Mouse (Mus musculus) heart, postnatal 0 days (tissue): ENCODE measurements around the gene Ppp2ca.

Experiments used
- CTCF ChIP-seq: IDR thresholded peaks from 2 replicates; pipeline ENCODE4 v1.5.1; 2016; ENCODE audit warnings: antibody characterized with exemption, control low read depth, low read depth
- EP300 ChIP-seq: IDR thresholded peaks from 2 replicates; pipeline ENCODE4 v1.6.1; 2016; ENCODE audit warnings: antibody characterized with exemption, low read depth

DNA sequence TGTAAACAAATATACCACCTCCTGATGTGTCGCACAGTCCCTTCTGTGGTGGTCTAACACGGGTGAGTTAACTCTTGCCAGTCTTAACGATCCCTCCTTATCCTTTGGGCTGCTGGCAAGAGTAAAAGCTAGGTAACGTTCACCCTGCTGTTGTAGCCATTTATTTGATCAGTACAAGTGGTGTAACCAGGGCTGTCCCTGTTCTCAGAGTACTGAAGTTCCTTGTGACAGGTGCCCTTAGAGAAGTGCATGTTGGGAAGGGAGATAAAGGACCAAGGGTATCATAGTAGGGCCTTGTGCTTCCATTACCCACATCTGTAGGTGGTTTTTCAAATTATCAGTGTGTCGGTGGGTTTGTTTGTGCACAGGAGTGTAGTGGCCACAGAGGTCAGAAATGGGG is 29.3 kb downstream of the Ppp2ca start:
- TF ChIP-seq CTCF (no peak), EP300 (no peak)
